Mouse (Mus musculus) Patski (cell line): ENCODE measurements around the gene Ralgds. TPM values are rescaled to one million over a fixed set of nuclear protein-coding genes. Genes with fewer than 3 reads are reported as not detected.

Experiments
- ATAC-seq: fragments of 100-300 bp; one replicate; pipeline ENCODE4 v1.8.0; 2021
- CTCF ChIA-PET: fragments of 350-600 bp; sonication (Branson Sonifier 250); formaldehyde crosslinking; loops from one replicate; lab custom pipeline; 2022; ENCODE audit warnings: inconsistent platforms; lab: Charles Lee
- POLR2A ChIA-PET: fragments of 350-600 bp; sonication (Branson Sonifier 250); formaldehyde crosslinking; loops from one replicate; lab custom pipeline; 2022; ENCODE audit warnings: antibody characterized with exemption, inconsistent platforms; lab: Charles Lee
- DNase-seq: peaks from one replicate; pipeline ENCODE4 v3.0.0-alpha.2; 2011; ENCODE audit warnings: low read depth, low spot score
- H3K27me3 ChIP-seq: fragments of 371-371 bp; one replicate; pipeline ENCODE4 v1.5.1; 2021
- CTCF ChIP-seq: fragments of 100-300 bp; IDR thresholded peaks from one replicate; pipeline ENCODE4 v1.5.1; 2021
- in situ Hi-C: fragments of 300-500 bp; cut with MboI; formaldehyde crosslinking; loops from 3 replicates; pipeline ENCODE4 v1.11.1; 2018; ENCODE audit warnings: low pct_unique_long_range_greater_than_20kb, mixed read lengths
- polyA plus RNA-seq: library from polyadenylated mRNA; unstranded; gene quantifications from one replicate; pipeline ENCODE4 v1.2.3, GENCODE M21; 2021

Gene Ralgds
- polyA plus RNA-seq, 1 experiment from 2014 or later: 45.5 TPM

GRCm38 (mm10) chr2:28549157-28549556, 36.2 kb downstream of the Ralgds start:
- ChIA-PET CTCF (interaction anchor here (0.9 to 6.8 kb wide), 5 partner anchors 10 to 32 kb away, joined by 3 to 65 read pairs (median 5); no protein-coding TSS in a partner anchor), POLR2A (interaction anchor here (0.7 to 1.5 kb wide), 2 partner anchors 10 to 16 kb away, joined by 3 to 6 read pairs; no protein-coding TSS in a partner anchor)
- H3K27me3 ChIP-seq: no peaks in the 10 kb centered on the region
- TF ChIP-seq CTCF: no peak
- DNase-seq: no peak
- in situ Hi-C loops: no loop called here
- no peak for ATAC-seq

- ChIA-PET POLR2A (interaction anchor here (1.2 kb wide), 1 partner anchor 30 kb away, joined by 3 read pairs; no protein-coding TSS in a partner anchor), CTCF (no interaction called here)
- no peaks in the 10 kb centered on the region for H3K27me3 ChIP-seq
- DNase-seq (no peak), ATAC-seq (no peak)
- in situ Hi-C loops: loop anchor here (5.0 kb wide), 1 partner anchor 35 kb away; no protein-coding TSS in a partner anchor
- no peak for TF ChIP-seq CTCF
Measured at GRCm38 (mm10) chr2:28552301-28552700, 39.4 kb downstream of the Ralgds start.

GRCm38 (mm10) chr2:28557452-28557851, 44.5 kb downstream of the Ralgds start:
- TF ChIP-seq CTCF: no peak
- DNase-seq (no peak), ATAC-seq (no peak)
- ChIA-PET POLR2A (no interaction called here), CTCF (no interaction called here)
- in situ Hi-C loops: no loop called here
- no peaks in the 10 kb centered on the region for H3K27me3 ChIP-seq

DNA sequence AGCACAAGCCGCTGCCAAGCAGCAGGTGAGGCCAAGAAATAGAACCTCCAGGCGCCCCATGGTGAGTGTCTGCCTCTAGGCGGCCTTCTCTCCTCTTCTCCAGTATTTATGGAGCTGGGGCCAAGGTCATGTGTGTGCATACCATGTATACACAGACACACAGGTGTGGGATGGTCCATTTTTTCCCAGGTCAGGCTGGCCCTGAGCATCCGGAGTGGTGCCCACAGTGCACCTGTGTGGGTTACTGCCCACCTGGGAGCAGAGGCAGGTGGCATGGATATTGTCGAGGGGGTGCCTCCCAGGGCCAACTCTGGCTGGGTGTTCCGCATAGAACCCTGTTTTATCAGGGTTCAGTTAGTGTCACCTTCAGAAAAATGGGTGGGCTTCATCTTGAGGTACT, 50.4 kb downstream of the Ralgds start, which contains the start of gene Cel:
Gene Cel (minus strand): TSS at position 101 of the 400 bp plus-strand sequence.
- H3K27me3 ChIP-seq: no peaks in the 10 kb centered on the region
- in situ Hi-C loops: no loop called here
- CTCF ChIA-PET: no interaction called here
- no peak for DNase-seq
- no peak for TF ChIP-seq CTCF
- no peak for ATAC-seq
- POLR2A ChIA-PET: no interaction called here

GRCm38 (mm10) chr2:28563830-28564229, 50.9 kb downstream of the Ralgds start:
- ChIA-PET POLR2A (no interaction called here), CTCF (no interaction called here)
- no peaks in the 10 kb centered on the region for H3K27me3 ChIP-seq
- no peak for TF ChIP-seq CTCF
- ATAC-seq (no peak), DNase-seq (no peak)
- in situ Hi-C loops: no loop called here

DNA sequence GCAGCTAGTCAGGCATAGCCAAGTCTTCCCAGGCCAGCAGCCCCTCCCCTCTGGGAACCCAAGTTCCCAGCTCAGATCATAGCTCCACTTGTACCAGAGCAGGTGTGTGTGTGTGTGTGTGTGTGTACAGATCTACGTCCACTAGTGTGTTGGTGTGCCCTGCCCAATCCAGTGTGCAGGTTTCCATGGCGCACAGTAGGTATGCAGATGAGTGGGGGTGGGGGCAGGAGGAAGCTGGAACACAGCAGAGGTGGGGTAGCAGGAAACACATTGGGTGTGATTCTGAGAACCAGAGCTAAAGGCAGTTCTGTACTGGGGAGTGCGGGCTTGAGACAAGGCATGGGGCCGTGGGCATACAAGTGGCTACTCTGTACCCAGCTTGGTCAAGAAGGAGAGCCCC, 51.5 kb downstream of the Ralgds start:
- ChIA-PET CTCF (no interaction called here), POLR2A (no interaction called here)
- TF ChIP-seq CTCF: no peak
- no peaks in the 10 kb centered on the region for H3K27me3 ChIP-seq
- in situ Hi-C loops: no loop called here
- ATAC-seq (no peak), DNase-seq (no peak)

GRCm38 (mm10) chr2:28566545-28566944, 53.6 kb downstream of the Ralgds start:
- in situ Hi-C loops: no loop called here
- DNase-seq: no peak
- CTCF ChIA-PET: no interaction called here
- POLR2A ChIA-PET: no interaction called here
- TF ChIP-seq CTCF: no peak
- ATAC-seq: no peak
- H3K27me3 ChIP-seq: no peaks in the 10 kb centered on the region

- TF ChIP-seq CTCF: no peak
- ChIA-PET POLR2A (no interaction called here), CTCF (interaction anchor here (1.3 kb wide), 1 partner anchor 22 kb away, joined by 3 read pairs; no protein-coding TSS in a partner anchor)
- no peak for ATAC-seq
- in situ Hi-C loops: no loop called here
- DNase-seq: no peak
- H3K27me3 ChIP-seq: no peaks in the 10 kb centered on the region
Measured at GRCm38 (mm10) chr2:28569903-28570302, 57.0 kb downstream of the Ralgds start.

GRCm38 (mm10) chr2:28575341-28575740, 62.4 kb downstream of the Ralgds start:
- CTCF ChIA-PET: no interaction called here
- no peak for ATAC-seq
- no peak for TF ChIP-seq CTCF
- in situ Hi-C loops: no loop called here
- H3K27me3 ChIP-seq: no peaks in the 10 kb centered on the region
- POLR2A ChIA-PET: no interaction called here
- no peak for DNase-seq

DNA sequence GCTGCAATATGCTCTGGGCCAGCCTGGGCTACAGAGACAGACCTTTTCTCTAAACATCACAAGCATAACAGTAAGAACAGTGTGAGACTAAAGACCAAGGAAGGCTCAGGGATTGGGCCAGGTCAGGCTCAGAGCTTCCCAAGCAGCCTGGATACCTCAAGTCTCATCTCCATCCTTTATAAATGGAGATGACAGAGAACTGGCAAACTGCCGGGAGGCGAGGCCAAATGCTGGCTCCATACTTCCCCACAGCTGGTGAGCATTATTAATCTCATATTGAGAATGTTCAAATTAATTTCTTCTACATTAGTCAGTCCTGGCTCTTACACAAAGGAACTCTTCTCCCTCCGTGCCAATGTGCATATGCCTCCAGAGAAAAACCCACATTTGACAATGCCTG, 63.9 kb downstream of the Ralgds start:
- no peaks in the 10 kb centered on the region for H3K27me3 ChIP-seq
- TF ChIP-seq CTCF: no peak
- DNase-seq: no peak
- ChIA-PET POLR2A (no interaction called here), CTCF (interaction anchor here (0.8 to 1.4 kb wide), 3 partner anchors 10 to 45 kb away, joined by 3 to 5 read pairs (median 3); partner anchors contain the start of gene Gfi1b)
- in situ Hi-C loops: no loop called here
- no peak for ATAC-seq

GRCm38 (mm10) chr2:28578003-28578402, 65.1 kb downstream of the Ralgds start:
- in situ Hi-C loops: no loop called here
- DNase-seq (no peak), ATAC-seq (no peak)
- no peaks in the 10 kb centered on the region for H3K27me3 ChIP-seq
- POLR2A ChIA-PET: no interaction called here
- CTCF ChIA-PET: interaction anchor here (0.8 to 1.4 kb wide), 4 partner anchors 9 to 61 kb away, joined by 3 to 7 read pairs (median 4); no protein-coding TSS in a partner anchor
- TF ChIP-seq CTCF: no peak
